8 mouse cellular contexts compared by ENCODE assay signal in the genomic region with DNA sequence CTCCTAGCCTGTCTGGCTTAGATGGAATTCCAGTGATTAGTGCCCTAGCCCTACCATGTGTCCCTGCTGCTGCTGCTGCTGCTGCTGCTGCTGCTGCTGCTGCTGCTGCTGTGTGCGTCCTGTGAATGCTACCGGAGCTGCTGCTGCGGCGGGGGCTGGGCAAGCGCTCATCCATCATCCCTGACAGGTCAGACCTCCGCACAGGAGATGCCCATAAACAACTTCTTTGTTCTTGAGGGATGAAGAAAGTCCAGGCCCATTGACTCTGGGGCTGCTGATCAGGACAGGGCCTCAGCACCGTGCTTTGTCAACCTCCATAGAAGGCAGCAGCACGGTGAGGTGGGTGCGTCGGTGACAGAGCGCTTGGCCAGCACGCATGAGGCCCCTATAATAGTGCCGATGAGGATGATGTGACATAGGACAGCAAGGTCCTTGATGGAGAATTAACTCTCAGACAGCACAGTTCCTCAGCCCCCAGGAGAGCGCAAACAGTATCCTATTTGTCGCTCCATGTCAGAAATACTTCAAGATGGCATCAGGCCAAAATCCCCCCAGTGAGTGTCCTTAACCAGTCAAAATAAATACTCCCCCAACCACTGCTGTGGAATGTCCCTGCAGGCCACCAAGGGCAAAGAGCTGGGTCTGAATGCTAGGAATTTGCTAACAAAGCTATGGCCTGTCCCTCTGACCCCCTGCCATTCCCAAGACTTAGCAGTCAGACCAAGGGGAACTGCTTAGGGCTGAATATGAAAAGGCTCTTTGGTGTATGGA.
DNase-seq lines count a peak whose midpoint lies in the region; ATAC-seq and TF ChIP-seq lines count a peak whose summit lies in the region.

No protein-coding gene starts in this region.

- TF ChIP-seq CTCF in spleen, adult 2 months (IDR thresholded peaks at IDR 0.05; ENCODE audit: extremely low read depth, insufficient read depth, insufficient read length, insufficient replicate concordance) = no peak

- peak overlapping the region; percentile 35 for H3K4me2 ChIP-seq in hindbrain, embryonic 15.5 days
- no peak overlapping the region; the same call in 1 of the 2 replicates for H3K4me2 ChIP-seq in liver, embryonic 11.5 days

- H3K4me3 ChIP-seq in spleen, adult 2 months (ENCODE audit: extremely low read depth, insufficient read depth, insufficient read length) = no peak overlapping the region
- H3K4me3 ChIP-seq in hindbrain, embryonic 15.5 days = no peak overlapping the region
- H3K4me3 ChIP-seq in liver, embryonic 11.5 days (ENCODE audit: low read depth, low read length) = no peak overlapping the region

- no peaks in the 10 kb centered on the region for H3K27me3 ChIP-seq in spleen, adult 2 months (ENCODE audit: control insufficient read depth, insufficient read depth, low read length)
- H3K27me3 ChIP-seq in hindbrain, embryonic 15.5 days = no peaks in the 10 kb centered on the region
- H3K27me3 ChIP-seq in liver, embryonic 11.5 days (replicated peaks; ENCODE audit: control insufficient read depth, insufficient read depth, low read length) = no peaks in the 10 kb centered on the region

- peak; percentile 79 for ATAC-seq in hindbrain, embryonic 15.5 days (ENCODE audit: low FRiP score, low read depth)
- no peak; the same call in 1 of the 2 replicates for ATAC-seq in liver, embryonic 11.5 days (replicated peaks; ENCODE audit: low FRiP score)

- no peak for TF ChIP-seq POLR2A in spleen, adult 2 months (IDR thresholded peaks at IDR 0.05; ENCODE audit: low read depth, low read length)

- no peaks in the 10 kb centered on the region for H3K36me3 ChIP-seq in spleen, adult 2 months (ENCODE audit: control insufficient read depth, insufficient read depth, low read length)
- no peaks in the 10 kb centered on the region for H3K36me3 ChIP-seq in hindbrain, embryonic 15.5 days
- no peaks in the 10 kb centered on the region for H3K36me3 ChIP-seq in liver, embryonic 11.5 days (ENCODE audit: control insufficient read depth, insufficient read depth, low read length)

- DNase-seq in spleen, adult 2 months (ENCODE audit: low read depth in 1 of 2, low spot score in 2 of 2) = no peak
- no peak for DNase-seq in spleen, postnatal 14 days (ENCODE audit: low spot score in 2 of 2)
- DNase-seq in liver, embryonic 11.5 days (ENCODE audit: low spot score) = peak; percentile 57
- peak; percentile 77 for DNase-seq in yolk sac, embryonic 10.5 days (ENCODE audit: low spot score)
- DNase-seq in layer of hippocampus, postnatal 25 days (ENCODE audit: extremely low spot score in 1 of 2, low spot score in 1 of 2) = no peak
- no peak for DNase-seq in B cell, adult 2 months
- DNase-seq in spleen, postnatal 4 days (ENCODE audit: low spot score in 2 of 2) = no peak

- WGBS in spleen, adult 2 months = 46% methylated on average over 15 of the region's 15 CpGs
- 4% methylated on average over 15 of the region's 15 CpGs for WGBS in hindbrain, embryonic 15.5 days
- WGBS in liver, embryonic 11.5 days = 29% methylated on average over 15 of the region's 15 CpGs

- H3K9ac ChIP-seq in hindbrain, embryonic 15.5 days = 0 out of 2 replicates have a peak overlapping the region, but pooled peaks have one; percentile 5
- H3K9ac ChIP-seq in liver, embryonic 11.5 days (ENCODE audit: low read depth, low read length) = no peak overlapping the region; the same call in 1 of the 2 replicates

- no peaks in the 10 kb centered on the region for H3K9me3 ChIP-seq in hindbrain, embryonic 15.5 days
- no peaks in the 10 kb centered on the region for H3K9me3 ChIP-seq in liver, embryonic 11.5 days (ENCODE audit: control insufficient read depth, low read length)

- no peaks in the 10 kb centered on the region for H3K4me1 ChIP-seq in spleen, adult 2 months (ENCODE audit: control insufficient read depth, insufficient read depth, insufficient read length)
- H3K4me1 ChIP-seq in hindbrain, embryonic 15.5 days (replicated peaks) = peaks cover 23% of the 10 kb centered on the region
- H3K4me1 ChIP-seq in liver, embryonic 11.5 days (replicated peaks; ENCODE audit: control insufficient read depth, insufficient read depth, low read length) = peaks cover 14% of the 10 kb centered on the region

- peak overlapping the region; percentile 14 for H3K27ac ChIP-seq in spleen, adult 2 months (ENCODE audit: insufficient read depth, low read length)
- H3K27ac ChIP-seq in hindbrain, embryonic 15.5 days (replicated peaks) = peak overlapping the region; percentile 86
- peak overlapping the region; percentile 70 for H3K27ac ChIP-seq in liver, embryonic 11.5 days (ENCODE audit: low read depth, low read length)

Comparison
In these comparisons a context has a peak if more than half of its experiments do, and no peak if none do; other contexts are left out.
1. DNase-seq: peak in liver, embryonic 11.5 days (single experiment) and yolk sac, embryonic 10.5 days (single experiment); none in spleen, adult 2 months (0 of 2), spleen, postnatal 14 days (0 of 2), layer of hippocampus, postnatal 25 days (0 of 2), B cell, adult 2 months (0 of 2) and spleen, postnatal 4 days (0 of 2).
2. H3K27ac ChIP-seq: peak in every context shown above with its lines; median percentile 86 in hindbrain, embryonic 15.5 days; 70 in liver, embryonic 11.5 days; 14 in spleen, adult 2 months.